19 mouse cellular contexts compared by ENCODE assay signal in the genomic region with DNA sequence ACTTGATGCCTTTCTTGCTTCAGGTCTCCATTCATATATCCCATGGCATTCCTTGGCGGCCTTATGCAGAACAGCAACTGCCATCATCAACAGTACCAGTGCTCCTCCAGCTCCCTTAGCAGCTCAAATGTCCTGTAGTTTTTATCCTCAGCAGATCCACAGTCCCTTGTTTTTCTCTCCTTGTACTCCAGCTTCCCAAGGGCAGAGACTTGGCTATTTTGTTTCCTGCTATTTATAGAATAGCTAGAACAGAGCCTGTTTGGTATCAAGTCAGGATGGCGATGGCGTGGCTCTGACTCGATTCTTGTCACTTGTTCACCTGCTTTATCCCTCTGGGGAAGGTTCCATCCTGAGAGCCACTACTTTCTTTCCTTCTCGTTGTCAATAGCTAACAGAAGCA.
"Had no signal": no experiment of that assay in that cellular context is flagged by ENCODE, and none has a peak within 500 bp of the region (broad histone marks: within the 10 kb centered on the region; RNA-seq: fewer than 3 reads in every experiment).

No protein-coding gene starts in this region.

- H3K9me3 ChIP-seq: limb, embryonic 12.5 days; liver, embryonic 13.5 days; lung, embryonic 15.5 days; neural tube, embryonic 13.5 days had no signal

- DNase-seq: kidney, postnatal 25 days; layer of hippocampus, adult 9-11 months; layer of hippocampus, postnatal 36 days; liver; liver, embryonic 13.5 days; liver, postnatal 0 days; lung, postnatal 14 days; retina, postnatal 1 day; right cerebral cortex, postnatal 4 days; spleen, adult 18-20 months; thymus, adult 2 months; thymus, postnatal 25 days had no signal

- H3K27me3 ChIP-seq: limb, embryonic 12.5 days; liver, embryonic 13.5 days; lung, embryonic 15.5 days; midbrain, embryonic 12.5 days; neural tube, embryonic 13.5 days had no signal

- H3K36me3 ChIP-seq: limb, embryonic 12.5 days; liver, embryonic 13.5 days; lung, embryonic 15.5 days; midbrain, embryonic 12.5 days; neural tube, embryonic 13.5 days had no signal

- ATAC-seq: liver, postnatal 0 days; midbrain, embryonic 16.5 days had no signal

- H3K27ac ChIP-seq: limb, embryonic 12.5 days; liver, embryonic 13.5 days; lung, embryonic 15.5 days; macrophage; midbrain, embryonic 12.5 days; neural tube, embryonic 13.5 days had no signal

- H3K9ac ChIP-seq: limb, embryonic 12.5 days; liver, embryonic 13.5 days; liver, postnatal 0 days; lung, embryonic 15.5 days; midbrain, embryonic 12.5 days; neural tube, embryonic 13.5 days had no signal

- H3K4me2 ChIP-seq: limb, embryonic 12.5 days; liver, embryonic 13.5 days; lung, embryonic 15.5 days; midbrain, embryonic 12.5 days; neural tube, embryonic 13.5 days had no signal

- H3K4me3 ChIP-seq: limb, embryonic 12.5 days; liver, embryonic 13.5 days; lung, embryonic 15.5 days; megakaryocyte, embryonic 14.5 days; midbrain, embryonic 12.5 days; neural tube, embryonic 13.5 days had no signal
